Mouse (Mus musculus): ENCODE data around the gene Fam162b. TPM values are rescaled to one million over a fixed set of nuclear protein-coding genes. Genes with fewer than 3 reads are reported as not detected.

The Fam162b gene
- polyA plus RNA-seq, 1 experiment: not detected

GRCm38 (mm10) chr10:51611969-51612682 lies 21.8 kb upstream of the Fam162b start:
- H3K4me1 ChIP-seq (ENCODE audit: control insufficient read depth, insufficient read depth, low read length): no peaks in the 10 kb centered on the region
- H3K4me3 ChIP-seq (replicated peaks; ENCODE audit: control insufficient read depth, low read depth, low read length): no peak overlapping the region
- TF ChIP-seq POLR2A (IDR thresholded peaks at IDR 0.05; ENCODE audit: borderline replicate concordance, control insufficient read depth, low read depth, low read length) (no peak), CTCF (IDR thresholded peaks at IDR 0.05; ENCODE audit: control insufficient read depth, insufficient read depth, low read length) (no peak)
- H3K27ac ChIP-seq (ENCODE audit: control insufficient read depth, insufficient read depth, low read depth, low read length, poor library complexity): no peak overlapping the region
- WGBS: 58% methylated on average over 9 of the region's 9 CpGs

GRCm38 (mm10) chr10:51609741-51610425 lies 19.6 kb upstream of the Fam162b start:
- Histone ChIP-seq H3K4me1 (ENCODE audit: control insufficient read depth, insufficient read depth, low read length) (no peaks in the 10 kb centered on the region), H3K4me3 (replicated peaks; ENCODE audit: control insufficient read depth, low read depth, low read length) (no peak overlapping the region), H3K27ac (ENCODE audit: control insufficient read depth, insufficient read depth, low read depth, low read length, poor library complexity) (no peak overlapping the region)
- no peak for TF ChIP-seq CTCF (IDR thresholded peaks at IDR 0.05; ENCODE audit: control insufficient read depth, insufficient read depth, low read length)
- no peak for TF ChIP-seq POLR2A (IDR thresholded peaks at IDR 0.05; ENCODE audit: borderline replicate concordance, control insufficient read depth, low read depth, low read length)
- WGBS: 72% methylated on average over 4 of the region's 4 CpGs

- no peak overlapping the region for H3K27ac ChIP-seq (ENCODE audit: control insufficient read depth, insufficient read depth, low read depth, low read length, poor library complexity)
- H3K4me1 ChIP-seq (ENCODE audit: control insufficient read depth, insufficient read depth, low read length): no peaks in the 10 kb centered on the region; the same call in 1 of the 2 replicates
- 32% methylated on average over 9 of the region's 9 CpGs for WGBS
- TF ChIP-seq POLR2A (IDR thresholded peaks at IDR 0.05; ENCODE audit: borderline replicate concordance, control insufficient read depth, low read depth, low read length): no peak
- TF ChIP-seq CTCF (IDR thresholded peaks at IDR 0.05; ENCODE audit: control insufficient read depth, insufficient read depth, low read length): no peak
- H3K4me3 ChIP-seq (replicated peaks; ENCODE audit: control insufficient read depth, low read depth, low read length): no peak overlapping the region
These were observed 6.8 kb upstream of the Fam162b start for GRCm38 (mm10) chr10:51596928-51597635.

GRCm38 (mm10) chr10:51595001-51595931 lies 4.9 kb upstream of the Fam162b start:
- Histone ChIP-seq H3K4me3 (replicated peaks; ENCODE audit: control insufficient read depth, low read depth, low read length) (no peak overlapping the region), H3K27ac (ENCODE audit: control insufficient read depth, insufficient read depth, low read depth, low read length, poor library complexity) (no peak overlapping the region), H3K4me1 (ENCODE audit: control insufficient read depth, insufficient read depth, low read length) (no peaks in the 10 kb centered on the region; the same call in 1 of the 2 replicates)
- TF ChIP-seq CTCF (IDR thresholded peaks at IDR 0.05; ENCODE audit: control insufficient read depth, insufficient read depth, low read length) (no peak), POLR2A (IDR thresholded peaks at IDR 0.05; ENCODE audit: borderline replicate concordance, control insufficient read depth, low read depth, low read length) (no peak)
- WGBS: 38% methylated on average over 10 of the region's 10 CpGs

GRCm38 (mm10) chr10:51591574-51591973 lies 1.3 kb upstream of the Fam162b start:
- Histone ChIP-seq H3K27ac (ENCODE audit: control insufficient read depth, insufficient read depth, low read depth, low read length, poor library complexity) (no peak overlapping the region), H3K4me3 (replicated peaks; ENCODE audit: control insufficient read depth, low read depth, low read length) (no peak overlapping the region), H3K4me1 (ENCODE audit: control insufficient read depth, insufficient read depth, low read length) (no peaks in the 10 kb centered on the region)
- TF ChIP-seq POLR2A (IDR thresholded peaks at IDR 0.05; ENCODE audit: borderline replicate concordance, control insufficient read depth, low read depth, low read length) (no peak), CTCF (IDR thresholded peaks at IDR 0.05; ENCODE audit: control insufficient read depth, insufficient read depth, low read length) (no peak)
- 71% methylated on average over 2 of the region's 2 CpGs for WGBS

GRCm38 (mm10) chr10:51584919-51585318 lies 5.4 kb downstream of the Fam162b start:
- Histone ChIP-seq H3K4me3 (replicated peaks; ENCODE audit: control insufficient read depth, low read depth, low read length) (no peak overlapping the region), H3K27ac (ENCODE audit: control insufficient read depth, insufficient read depth, low read depth, low read length, poor library complexity) (no peak overlapping the region), H3K4me1 (ENCODE audit: control insufficient read depth, insufficient read depth, low read length) (no peaks in the 10 kb centered on the region)
- TF ChIP-seq POLR2A (IDR thresholded peaks at IDR 0.05; ENCODE audit: borderline replicate concordance, control insufficient read depth, low read depth, low read length): no peak
- no peak for TF ChIP-seq CTCF (IDR thresholded peaks at IDR 0.05; ENCODE audit: control insufficient read depth, insufficient read depth, low read length)

GRCm38 (mm10) chr10:51584378-51584777 lies 5.9 kb downstream of the Fam162b start:
- Histone ChIP-seq H3K4me3 (replicated peaks; ENCODE audit: control insufficient read depth, low read depth, low read length) (no peak overlapping the region), H3K27ac (ENCODE audit: control insufficient read depth, insufficient read depth, low read depth, low read length, poor library complexity) (no peak overlapping the region), H3K4me1 (ENCODE audit: control insufficient read depth, insufficient read depth, low read length) (no peaks in the 10 kb centered on the region)
- TF ChIP-seq POLR2A (IDR thresholded peaks at IDR 0.05; ENCODE audit: borderline replicate concordance, control insufficient read depth, low read depth, low read length): no peak
- WGBS: 3% methylated on average over 1 of the region's 1 CpGs
